Mouse (Mus musculus) kidney, adult 2 months (tissue): ENCODE data around the gene Usp35.

Experiments used
- CTCF ChIP-seq: fragments of 200-500 bp; conservative IDR thresholded peaks from 2 replicates; pipeline ENCODE4 v1.5.1; 2011; ENCODE audit warnings: low read depth, mild to moderate bottlenecking, control low read depth, low read length, moderate library complexity, mixed read lengths; ENCODE audit not compliant: insufficient read depth, insufficient read length
- POLR2A ChIP-seq: fragments of 200-500 bp; IDR thresholded peaks from one replicate; pipeline ENCODE4 v1.6.1; 2011; ENCODE audit warnings: low read depth, low read length, control low read depth

DNA sequence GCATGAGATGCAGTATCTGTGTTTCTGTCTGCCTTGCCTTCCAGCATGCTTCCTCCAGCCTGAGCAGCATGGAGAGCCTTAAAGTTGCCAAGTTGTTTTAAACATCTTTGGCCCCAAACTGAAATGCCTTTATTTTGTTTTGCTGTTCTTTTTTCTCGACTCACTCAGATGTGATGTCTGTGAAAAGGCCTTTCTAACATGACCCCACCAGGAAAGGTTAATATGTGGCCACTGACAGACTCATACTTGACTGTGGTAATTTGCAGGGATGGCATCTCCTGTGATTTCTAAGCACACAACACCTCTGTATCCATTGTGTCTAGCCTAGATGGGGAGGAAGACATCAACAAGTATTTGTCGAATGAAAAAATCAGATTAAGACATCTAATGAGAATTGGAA is 34.8 kb downstream of the Usp35 start:
- TF ChIP-seq CTCF: no peak
- TF ChIP-seq POLR2A: no peak
